Mouse (Mus musculus): ENCODE measurements around the gene Gramd4.
"Not testable (repeated sequence)": the region's sequence is repeated elsewhere in the genome, so short reads cannot be mapped to it uniquely, and the experiment has no call there.

Gene Gramd4

DNA sequence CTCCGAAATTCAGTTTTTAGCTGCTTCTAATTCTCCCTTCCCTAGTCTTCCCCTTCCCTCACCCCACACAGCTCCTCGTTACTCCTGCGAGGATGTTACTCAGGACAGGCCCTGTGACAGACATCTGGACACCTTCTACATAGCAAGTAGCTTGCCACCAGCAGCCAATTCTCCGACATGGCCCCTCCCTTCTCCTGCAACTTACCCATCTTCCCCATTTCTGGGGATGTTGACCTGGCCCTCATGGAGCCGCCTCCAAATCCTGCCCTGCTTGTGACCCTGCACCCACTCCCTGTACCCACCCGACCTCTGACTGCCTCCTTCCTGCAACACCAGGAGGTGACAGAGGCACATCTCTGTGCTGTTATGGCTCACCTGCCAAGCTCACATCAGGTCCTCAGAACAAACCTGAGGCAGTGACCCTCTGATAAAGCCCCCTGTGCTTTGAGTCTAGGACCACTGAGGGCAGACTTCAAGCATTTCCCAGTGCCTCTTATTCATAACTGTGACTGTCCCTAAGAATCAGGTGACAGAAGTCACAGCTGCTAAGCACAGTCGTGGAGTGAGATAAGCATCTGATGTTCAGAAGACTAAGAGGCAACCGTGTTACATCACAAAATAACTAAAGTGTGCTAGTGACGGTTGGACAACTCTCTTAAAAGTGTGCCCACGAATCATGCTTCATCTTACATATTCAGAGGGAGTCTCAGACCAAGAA is 110.5 kb downstream of the Gramd4 start:
- no peak for DNase-seq

DNA sequence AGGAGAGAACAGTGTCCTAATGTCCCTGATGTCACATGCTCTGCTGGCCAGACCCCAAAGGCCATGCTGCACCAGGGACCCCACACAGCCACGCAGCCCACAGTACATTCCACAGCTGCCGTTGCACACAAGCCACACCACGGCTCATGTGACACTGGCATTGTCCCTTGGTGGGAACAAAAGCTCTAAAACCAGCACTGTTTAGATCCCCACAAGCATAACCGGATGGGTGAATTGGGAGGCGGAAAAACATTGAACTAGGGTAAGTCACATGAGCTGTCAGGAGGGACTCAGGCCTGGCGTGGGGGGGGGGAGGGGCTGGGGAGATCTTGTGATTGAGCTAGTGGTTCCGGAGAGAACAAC is 111.0 kb downstream of the Gramd4 start:
- DNase-seq: peak in 1 of 2 experiments; percentile 58

DNA sequence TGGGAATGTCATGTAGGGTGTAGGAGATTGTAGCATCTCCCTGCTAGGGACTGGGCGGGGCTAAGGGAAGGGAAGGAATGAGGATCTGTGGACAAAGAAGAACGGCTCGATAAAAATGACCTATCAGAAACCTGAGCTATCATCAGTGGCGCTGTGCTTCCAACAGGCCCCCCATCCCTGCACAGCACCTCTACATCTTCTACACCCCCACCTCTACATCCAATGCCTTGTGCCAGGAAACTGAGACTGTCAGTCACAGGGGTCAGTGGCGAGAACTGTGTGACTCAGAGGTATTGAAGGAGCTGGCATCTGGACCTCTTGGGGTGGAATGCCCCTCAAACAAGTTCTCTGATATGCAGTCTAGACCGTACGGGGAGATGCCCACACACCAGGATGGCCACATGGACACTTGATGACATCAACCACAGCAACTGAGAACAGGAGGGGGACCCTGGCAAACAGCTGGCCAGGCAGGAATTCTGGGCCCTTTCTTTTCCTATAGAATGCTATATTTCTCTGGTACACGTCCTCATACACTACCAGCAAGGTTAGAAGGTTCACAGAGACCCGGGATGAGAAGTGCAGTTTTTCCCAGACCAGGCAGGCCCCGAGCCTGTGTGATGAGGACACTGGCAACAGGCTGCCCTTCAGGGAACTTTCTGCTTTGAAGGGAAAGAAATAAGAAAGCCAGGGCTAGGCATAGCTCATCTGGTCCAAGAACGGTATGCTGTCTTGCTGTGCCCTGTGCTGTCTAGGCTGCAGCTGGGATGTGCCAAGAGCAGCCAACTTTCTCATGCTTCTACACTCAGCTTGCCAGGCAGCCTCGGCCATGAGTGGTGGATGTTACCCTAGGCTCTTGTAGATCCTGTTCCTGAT is 111.7 kb downstream of the Gramd4 start:
- no peak for DNase-seq

DNA sequence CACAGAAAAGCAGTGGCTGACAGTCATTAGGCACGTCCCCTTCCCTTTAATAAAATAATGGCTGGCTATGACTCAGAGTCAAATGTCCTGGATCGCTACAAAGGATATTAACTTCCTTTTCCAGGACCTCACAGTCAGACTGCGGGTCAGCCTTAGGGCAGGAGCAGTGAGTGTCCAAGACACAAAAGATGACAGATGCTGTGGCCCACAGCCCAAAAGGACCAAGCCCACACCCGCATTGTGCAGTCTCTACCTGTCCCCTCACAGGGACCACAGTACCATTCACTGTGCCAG is 112.3 kb downstream of the Gramd4 start:
- peak in 1 of 2 experiments; percentile 48 for DNase-seq

DNA sequence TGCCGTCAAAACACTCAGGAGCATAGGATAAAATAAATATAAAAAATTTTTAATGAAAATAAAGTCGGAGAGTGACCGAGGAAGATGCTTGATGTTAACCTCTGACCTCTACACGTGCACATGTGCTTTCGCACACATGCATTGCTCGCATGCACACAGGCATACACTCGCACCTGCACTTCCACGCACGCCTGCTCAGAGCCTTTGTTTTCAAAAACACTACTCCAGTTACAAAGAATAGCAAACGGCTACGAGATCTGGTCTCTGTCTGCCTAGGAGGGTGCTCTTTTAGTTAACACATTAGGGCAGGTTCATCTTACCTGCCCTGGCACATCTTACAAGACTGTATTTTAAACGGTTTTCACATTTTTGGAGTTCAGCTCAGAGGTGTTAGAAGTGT is 113.8 kb downstream of the Gramd4 start:
- DNase-seq: no peak

DNA sequence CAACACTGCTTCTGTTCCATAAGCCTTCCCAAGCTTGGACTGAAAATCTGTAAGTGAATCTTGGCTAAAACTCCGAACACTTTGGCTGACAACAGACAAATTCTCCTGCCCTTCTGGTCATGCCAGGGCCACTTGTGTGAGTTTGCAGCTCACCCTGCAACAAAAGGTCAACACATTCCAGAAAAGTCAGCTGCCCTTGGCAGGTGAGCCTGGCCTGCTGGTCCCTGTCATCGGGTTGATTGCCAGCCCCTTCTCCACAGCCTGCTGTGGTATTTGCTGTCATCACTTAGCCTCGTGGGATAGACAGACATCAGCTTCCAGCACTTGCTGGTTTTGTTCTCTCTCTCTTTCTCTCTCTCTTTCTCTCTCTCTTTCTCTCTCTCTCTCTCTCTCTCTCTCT is 114.6 kb downstream of the Gramd4 start:
- DNase-seq: no peak

DNA sequence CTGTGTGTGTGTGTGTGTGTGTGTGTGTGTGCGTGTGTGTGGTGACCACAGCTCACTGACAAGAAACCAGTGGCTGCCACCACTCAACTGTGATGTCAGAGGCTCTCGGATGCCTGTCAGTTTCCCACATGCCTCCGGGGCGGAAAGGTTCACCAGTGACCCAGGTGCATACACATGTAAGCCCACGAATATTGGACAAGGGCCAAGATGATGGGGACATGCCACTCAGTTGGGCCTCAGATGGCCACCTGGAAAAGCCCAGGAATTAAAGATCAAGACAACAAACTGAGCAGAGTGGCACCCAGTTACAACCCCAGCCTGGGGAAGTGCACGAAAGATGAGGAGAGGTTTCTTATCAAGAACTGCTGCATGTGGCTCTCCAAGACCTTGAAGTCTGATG is 115.0 kb downstream of the Gramd4 start:
- no peak for DNase-seq

DNA sequence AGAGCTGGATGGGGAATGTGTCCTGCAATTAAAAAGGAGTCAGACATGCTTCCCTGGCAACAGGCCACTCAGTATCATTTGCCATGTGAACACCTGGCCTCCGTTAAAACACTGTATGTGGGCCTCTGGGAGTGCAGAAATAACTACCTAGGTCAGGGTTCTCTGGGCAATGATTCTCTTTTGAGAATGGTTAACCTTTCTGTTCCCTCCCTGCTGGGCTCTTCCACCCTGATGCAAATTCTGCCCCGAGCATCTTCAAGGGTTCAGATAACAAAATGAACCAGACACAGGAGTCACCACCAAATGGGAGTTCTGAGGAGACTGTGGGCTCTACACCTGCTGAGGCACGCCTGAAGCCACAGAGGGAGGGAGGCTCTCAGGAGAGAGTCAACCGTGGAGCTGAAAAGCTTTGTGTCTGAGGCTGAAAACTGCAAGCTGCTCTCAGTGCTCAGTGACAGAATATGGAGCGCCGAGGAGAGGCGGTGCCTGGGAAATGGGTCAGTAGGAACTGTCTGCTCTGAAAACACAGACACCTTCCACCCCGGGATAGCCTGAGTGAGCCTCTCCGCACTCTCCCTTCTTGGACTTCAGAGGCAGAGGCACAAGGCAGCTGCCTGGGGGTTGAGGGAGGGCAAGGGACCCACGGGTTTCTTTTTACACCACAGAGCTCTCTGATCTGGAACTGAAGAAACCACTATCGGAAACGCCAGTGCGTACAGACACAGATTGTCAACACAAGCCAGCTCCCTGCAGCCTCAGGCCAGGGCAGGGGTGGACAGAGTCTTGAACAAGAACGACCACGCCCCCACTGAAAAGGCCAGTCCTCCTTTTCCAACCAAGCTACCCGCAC is 115.9 kb downstream of the Gramd4 start:
- peak; percentile 62 to 75 for DNase-seq

DNA sequence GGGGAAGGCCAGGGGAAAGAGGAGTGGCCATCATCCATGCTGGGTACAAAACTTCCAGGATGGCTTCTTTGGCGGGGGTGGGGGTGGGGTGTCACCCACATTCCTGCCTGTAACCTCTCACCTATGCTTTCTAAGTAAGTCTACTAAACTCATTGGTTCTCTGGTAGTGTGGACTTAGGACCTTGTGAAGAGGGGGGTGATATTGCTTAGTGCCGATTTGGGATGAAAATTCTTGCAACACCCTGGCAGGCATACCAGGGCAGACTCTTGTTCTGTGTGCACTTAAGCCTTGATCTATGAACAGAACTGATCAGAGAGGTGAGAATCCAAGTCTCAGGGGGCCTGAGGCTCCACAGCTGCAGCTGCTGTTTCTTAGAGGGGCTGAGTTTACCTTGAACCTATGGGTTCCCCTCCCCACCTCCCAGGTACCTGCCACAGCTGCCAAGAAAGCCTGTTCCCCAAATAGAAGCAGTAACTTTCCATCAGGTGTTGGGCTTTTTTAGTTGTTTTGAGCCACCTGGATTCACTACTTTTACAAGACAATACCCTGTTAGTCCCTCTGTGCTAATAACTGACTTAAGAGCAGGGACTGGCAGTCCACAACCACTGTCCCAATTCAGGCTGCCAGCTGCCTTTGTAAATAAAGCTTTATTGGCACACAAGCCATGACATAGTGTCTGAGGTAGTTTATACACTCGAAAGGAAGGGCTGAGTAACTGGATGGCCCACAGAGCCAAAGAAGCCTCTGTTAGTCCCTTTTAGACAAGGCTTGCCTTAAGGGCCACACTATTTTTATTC is 118.0 kb downstream of the Gramd4 start:
- no peak for DNase-seq

DNA sequence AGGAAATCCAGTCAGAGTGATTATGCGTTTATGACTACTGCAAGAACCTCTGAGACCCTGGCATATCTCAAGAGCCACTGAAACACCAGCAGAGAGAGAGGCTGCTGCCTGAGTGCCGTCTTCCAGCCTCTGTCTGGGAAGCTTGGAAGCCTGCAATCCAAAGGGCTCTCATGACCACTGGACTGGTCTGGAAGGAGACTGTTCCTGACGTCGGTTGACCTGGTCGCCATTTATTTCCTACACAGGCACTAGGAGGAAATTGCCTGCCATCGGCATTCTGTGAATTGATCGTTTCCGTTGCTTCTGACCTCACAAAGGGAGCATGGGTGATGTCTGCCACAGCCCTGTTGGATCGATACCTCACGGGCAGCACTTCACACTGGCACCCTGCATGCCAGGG is 118.7 kb downstream of the Gramd4 start:
- DNase-seq: no peak

DNA sequence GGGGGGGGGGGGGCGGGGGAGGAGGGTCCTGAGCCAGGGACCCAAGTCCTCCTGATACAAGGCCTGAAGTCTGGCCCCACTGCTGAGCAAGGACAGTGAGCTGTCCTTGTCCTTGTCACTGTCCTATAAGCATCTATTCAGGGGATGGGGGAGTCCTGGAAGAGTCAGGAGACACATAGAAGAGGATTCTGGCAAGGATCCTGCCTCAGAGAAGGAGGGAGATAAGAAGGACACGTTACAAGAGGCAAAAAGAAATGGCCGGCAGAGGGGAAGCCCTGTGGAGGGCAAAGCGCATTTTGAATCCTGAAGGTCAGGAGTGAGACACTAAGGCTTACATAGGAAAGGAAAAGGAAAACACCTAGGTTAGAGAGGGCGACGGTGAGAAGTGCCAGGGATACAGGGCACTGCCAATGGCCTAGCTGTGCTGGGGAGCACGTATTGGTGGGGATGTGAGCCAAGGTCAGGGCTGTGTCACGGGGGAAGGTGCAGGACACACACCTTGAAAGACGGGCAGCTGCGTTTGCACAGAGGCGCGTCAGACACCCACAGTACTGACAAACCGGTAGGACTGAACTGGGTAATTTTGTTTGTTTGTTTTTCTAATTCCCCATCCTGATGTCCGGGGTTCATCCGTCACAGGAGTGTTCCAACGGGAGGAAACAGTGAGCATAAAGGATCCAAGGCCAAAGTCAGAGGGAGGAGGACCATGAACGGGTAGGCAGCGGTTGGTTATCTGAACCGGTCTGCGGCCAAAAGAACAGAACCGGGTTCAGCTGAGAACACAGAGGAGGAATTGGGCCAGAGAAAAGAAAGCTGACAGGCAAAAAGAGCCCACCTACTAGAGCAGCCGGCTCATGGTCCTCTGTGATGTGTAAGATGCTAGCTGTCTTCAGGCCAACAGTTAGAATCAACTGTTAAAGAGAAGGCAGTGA is 119.5 kb downstream of the Gramd4 start:
- DNase-seq: no peak

DNA sequence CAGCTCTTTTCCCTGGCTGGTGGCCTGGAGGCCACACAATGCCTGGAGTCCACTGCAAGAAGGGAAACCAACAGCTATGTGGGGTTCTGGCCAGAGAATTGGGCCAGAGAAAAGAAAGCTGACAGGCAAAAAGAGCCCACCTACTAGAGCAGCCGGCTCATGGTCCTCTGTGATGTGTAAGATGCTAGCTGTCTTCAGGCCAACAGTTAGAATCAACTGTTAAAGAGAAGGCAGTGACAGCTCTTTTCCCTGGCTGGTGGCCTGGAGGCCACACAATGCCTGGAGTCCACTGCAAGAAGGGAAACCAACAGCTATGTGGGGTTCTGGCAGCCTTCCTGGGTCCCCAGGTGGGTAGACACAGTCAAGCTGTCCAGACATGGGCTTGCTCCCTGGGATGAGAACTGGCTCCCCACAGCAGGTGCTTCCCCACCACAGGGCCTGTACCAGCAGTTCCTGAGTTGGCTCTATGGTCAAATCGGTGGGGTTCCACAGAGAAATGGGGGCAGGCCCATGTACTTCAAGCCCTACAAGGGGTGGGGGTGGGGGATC is 120.3 kb downstream of the Gramd4 start:
- DNase-seq: not testable (repeated sequence)

DNA sequence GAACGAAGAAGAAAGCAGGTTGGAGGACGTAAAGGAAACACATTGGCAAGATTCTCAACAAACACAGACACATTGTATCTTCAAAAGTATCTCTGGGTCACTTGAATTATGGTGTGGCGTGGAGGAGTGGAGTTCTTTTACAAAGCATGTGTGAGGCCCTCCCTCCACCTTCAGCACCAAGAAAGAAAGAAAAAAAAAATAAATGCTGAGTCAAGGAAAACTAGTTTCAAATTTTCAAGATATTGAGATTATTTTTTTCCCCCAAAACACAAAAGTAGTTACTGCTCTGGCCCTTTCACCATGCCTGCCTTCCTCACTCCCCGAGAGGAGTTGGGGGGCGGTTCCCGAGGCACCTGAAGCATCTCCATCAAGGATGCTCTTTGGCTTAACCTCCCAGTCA is 121.1 kb downstream of the Gramd4 start:
- no peak for DNase-seq

DNA sequence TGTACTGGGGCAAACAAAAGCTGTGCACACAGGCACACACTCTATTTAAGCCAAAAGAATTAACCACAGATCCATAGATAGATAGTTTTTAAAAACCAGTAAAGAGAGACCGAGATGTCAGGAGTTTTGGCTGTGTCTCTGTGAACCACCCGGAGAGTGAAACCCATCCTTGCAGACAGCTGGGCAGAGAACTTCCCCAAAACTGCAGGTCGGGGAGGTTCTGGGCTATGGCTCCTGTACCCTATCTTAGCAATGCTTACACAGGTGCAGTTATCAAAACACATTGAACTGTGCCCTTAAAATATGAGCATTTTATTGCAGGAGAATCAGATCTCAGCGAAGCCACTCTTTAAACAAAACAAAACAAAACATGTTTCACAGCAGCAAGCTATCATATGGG is 122.9 kb downstream of the Gramd4 start:
- DNase-seq: no peak

DNA sequence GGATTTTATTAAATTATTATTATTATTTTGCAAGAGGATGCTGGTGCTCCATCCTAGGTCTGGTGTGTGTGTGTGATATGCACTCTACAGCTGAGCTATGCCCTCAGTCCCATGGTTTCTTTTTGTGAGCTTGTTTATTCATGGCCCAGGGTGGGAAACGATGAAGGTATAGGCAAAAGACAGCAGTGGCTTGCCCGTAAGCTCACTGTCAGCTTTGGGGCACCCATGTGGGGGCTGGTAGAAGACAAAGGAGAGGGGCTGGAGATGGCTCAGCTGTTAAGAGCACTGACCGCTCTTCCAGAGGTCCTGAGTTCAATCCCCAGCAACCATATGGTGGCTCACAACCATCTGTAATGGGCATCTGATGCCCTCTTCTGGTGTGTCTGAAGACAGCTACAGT is 123.8 kb downstream of the Gramd4 start:
- DNase-seq: not testable (repeated sequence)

DNA sequence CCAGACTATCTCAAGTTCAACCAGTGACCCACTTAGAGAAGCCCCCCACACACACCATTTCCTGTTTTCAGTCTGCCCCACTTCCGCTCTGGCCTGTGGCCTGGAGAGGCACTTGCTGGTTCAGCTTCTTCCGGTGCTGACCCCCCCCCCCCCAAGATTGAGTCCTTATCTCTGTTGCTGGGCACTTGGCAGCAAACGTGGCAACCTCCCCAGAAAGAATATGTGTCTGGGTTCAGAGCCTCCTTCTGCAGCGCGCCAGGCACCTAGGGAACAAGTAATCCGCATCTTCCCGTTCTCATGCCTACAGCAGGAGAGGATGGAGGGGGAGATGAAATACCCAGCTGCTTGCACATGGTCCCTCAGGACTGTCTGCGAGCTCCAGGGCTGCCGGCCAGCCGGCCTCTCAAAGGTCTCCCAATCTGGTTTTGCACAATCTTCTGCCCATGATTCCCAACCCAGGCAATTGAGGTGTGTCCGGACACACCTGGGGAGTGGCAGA is 124.5 kb downstream of the Gramd4 start:
- DNase-seq: peak in 1 of 2 experiments; percentile 66

DNA sequence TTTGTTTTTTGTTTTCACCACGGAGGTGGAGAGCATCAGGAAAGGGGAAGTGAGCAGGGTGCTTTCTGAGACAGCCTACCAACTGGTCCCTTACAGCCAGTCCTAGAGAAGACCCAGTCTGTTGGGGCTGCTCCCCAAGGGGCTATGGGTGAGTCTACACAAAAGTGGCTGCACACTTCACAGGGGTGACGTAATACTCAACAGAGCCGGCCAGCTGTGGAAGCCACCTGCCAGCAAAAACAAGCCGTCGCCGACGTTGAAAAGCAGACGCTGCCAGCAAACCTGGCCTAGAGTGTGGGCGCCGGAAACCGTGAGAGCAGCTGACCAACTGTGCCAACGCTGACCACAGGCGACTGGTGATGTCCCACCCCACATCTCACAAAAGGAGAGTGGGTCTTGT is 125.2 kb downstream of the Gramd4 start:
- DNase-seq: peak in 1 of 2 experiments; percentile 53

DNA sequence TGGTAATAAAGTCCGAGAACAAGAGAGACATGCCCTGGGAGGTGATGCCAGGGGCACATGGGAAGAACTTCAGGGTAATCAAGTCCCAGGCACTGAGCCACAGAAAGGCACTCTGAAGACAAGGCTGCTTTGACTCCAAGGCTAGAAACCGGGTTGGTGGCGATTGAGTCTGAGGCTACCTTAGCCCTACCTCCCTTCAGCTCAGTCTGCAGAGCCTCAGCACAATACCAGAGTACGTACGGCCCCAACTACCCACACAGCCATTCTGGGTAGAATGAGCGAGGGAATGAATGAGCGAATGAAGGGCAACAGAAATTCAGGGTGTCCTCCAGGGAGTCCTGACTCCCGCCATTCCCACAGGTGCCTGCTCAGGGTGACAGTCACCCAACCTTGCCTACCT is 126.0 kb downstream of the Gramd4 start:
- no peak for DNase-seq

DNA sequence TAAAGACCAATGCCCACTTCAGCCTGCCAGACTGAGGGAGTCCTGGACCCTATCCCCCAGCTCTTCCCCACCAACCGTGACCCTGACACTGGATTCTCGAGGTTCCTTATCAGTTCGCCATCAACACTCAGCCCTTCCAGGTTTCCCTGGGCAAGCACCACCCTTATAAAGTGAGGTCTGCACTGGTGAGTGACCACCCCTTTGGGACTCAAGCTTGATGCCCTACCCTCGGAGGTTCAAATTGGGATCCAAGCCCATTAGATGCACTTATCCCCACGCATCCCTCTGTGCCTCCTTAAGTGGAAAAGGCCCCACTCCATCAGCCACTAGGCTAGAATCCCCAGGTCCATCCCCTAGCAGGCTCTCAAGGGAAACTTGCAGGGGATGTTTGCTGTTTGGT is 126.6 kb downstream of the Gramd4 start:
- peak in 1 of 2 experiments; percentile 5 for DNase-seq

DNA sequence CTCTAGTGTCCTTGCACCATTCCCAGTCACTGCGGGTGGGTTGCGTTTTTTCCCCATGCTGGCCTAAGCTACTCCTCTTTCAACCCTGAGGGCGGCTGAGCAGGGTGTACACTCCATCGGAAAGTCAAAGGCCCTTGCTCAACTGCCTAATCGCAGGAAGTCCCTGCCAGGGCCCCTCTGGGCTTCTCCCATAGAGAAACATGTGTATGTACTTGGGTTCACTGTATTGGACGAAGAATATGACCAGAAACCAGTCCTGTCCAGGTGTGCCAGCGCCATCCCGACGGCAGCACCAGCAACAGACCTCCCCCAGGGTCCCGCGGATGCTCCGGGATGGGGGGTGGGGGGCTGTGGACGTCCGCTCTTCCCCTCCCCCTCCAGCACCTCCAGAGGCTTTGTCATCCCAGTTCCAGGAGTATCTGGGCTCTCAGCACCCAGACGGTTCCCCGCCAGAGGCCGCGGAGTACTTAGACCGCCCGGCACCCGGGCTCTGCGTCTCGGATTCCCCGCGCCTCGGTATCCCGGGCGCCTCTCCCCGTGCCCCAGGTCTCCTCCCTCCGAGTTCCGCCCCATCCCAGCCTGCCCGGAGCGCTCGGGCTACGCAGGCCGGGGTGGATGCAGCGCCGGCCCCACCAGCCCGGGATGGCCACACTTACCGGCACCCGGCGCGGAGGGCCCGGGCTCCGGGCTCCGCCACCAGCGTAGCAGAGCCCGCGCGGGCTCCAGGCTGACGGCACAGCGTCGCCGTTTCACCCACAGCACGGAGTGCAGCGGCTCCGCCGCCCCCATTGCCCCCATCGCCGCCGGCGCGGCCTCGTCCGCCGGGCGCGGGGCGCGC is 127.6 kb downstream of the Gramd4 start:
- peak; percentile 62 to 74 for DNase-seq
